Mouse (Mus musculus) megakaryocyte, embryonic 14.5 days (primary cell): ENCODE measurements around the gene Pilra.

Experiments used
- FLI1 ChIP-seq: IDR thresholded peaks from 2 replicates; pipeline ENCODE4 v1.6.1; 2012; ENCODE audit warnings: low read length, inconsistent platforms, mixed read lengths
- GATA1 ChIP-seq: IDR thresholded peaks from 3 replicates; pipeline ENCODE4 v1.6.1; 2012; ENCODE audit warnings: mixed read lengths, low read length, inconsistent platforms, borderline replicate concordance

- TF ChIP-seq GATA1 (no peak), FLI1 (no peak)
These were observed 27.8 kb downstream of the Pilra start for GRCm38 (mm10) chr5:137808316-137808715.
